ENCODE assay signal across 16 mouse cellular contexts in genomic region chr6:145495731-145496130, GRCm38 (mm10).
"Had no signal": no experiment of that assay in that cellular context is flagged by ENCODE, and none has a peak within 500 bp of the region (broad histone marks: within the 10 kb centered on the region; RNA-seq: fewer than 3 reads in every experiment).

No protein-coding gene starts in this region.

- H3K27ac ChIP-seq: neural tube, embryonic 13.5 days; neural tube, embryonic 15.5 days; stomach, embryonic 15.5 days; stomach, postnatal 0 days had no signal

- H3K4me1 ChIP-seq: neural tube, embryonic 13.5 days; neural tube, embryonic 15.5 days; stomach, embryonic 15.5 days had no signal

- H3K36me3 ChIP-seq: neural tube, embryonic 13.5 days; neural tube, embryonic 15.5 days; stomach, embryonic 15.5 days had no signal

- H3K4me3 ChIP-seq: neural tube, embryonic 13.5 days; neural tube, embryonic 15.5 days; stomach, embryonic 15.5 days had no signal

- H3K4me2 ChIP-seq: neural tube, embryonic 13.5 days; neural tube, embryonic 15.5 days; stomach, embryonic 15.5 days had no signal

- H3K27me3 ChIP-seq: neural tube, embryonic 13.5 days; neural tube, embryonic 15.5 days; stomach, embryonic 15.5 days had no signal

- H3K9ac ChIP-seq: neural tube, embryonic 13.5 days; neural tube, embryonic 15.5 days; stomach, embryonic 15.5 days had no signal

- DNase-seq: retina, postnatal 1 day; right cerebral cortex, adult 18-20 months; right cerebral cortex, postnatal 14 days; right cerebral cortex, postnatal 25 days; right cerebral cortex, postnatal 4 days; spleen, adult 18-20 months; thymus, adult 18-20 months; thymus, adult 2 months; thymus, postnatal 14 days; thymus, postnatal 25 days; thymus, postnatal 36 days; thymus, postnatal 4 days had no signal

- H3K9me3 ChIP-seq: neural tube, embryonic 13.5 days; neural tube, embryonic 15.5 days; stomach, embryonic 15.5 days had no signal
